Mouse (Mus musculus) right cerebral cortex, postnatal 25 days (tissue): ENCODE measurements at regions not wholly inside any gene's neighbourhood (a gene's known extent, or its start where the extent isn't known, plus 50 kb on each side); places are given as distances from the start of the nearest gene placed in this dataset.

ENCODE experiments used
- DNase-seq: peaks from one replicate; pipeline ENCODE4 v3.0.0; 2022

DNA sequence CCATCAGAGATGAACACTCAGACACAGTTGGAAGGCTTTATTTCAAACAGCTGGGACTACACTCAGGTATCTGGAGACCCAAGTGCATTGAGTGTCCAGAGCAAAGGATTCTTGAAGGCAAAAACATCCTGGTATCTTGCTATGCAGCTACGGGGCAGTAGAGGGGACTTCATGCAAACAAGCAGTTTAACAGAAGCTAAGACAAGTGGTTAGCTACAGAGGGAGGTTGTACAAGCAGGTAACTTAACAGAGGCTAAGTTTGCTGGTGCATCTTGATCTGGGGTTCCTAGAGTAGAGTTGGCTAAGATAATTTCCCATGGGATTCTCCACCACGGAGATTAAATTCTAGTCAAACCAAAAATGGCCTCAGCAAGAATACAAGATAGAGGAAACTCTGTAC, 145.5 kb upstream of the Zfp618 start:
- DNase-seq, result no peak

DNA sequence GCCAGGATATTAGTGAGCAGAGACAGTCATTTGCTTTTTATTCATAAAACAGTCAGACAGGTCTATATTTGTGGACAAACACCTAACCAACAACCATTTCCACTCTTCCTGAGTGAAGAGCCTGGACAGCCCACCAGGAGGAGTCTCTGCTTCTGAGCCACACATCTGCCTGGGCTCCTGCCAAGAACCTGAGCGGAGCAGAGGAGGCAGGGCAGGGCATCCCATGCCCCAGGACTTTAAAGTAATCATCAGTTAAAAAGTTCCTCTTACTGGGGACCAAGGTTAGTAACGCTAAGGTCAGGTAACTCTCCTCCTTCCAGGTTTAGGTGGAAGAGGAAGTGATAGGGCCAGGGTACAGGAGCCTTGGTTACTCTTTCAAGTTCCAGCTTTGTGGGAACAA, 144.1 kb upstream of the Zfp618 start:
- DNase-seq, result no peak

DNA sequence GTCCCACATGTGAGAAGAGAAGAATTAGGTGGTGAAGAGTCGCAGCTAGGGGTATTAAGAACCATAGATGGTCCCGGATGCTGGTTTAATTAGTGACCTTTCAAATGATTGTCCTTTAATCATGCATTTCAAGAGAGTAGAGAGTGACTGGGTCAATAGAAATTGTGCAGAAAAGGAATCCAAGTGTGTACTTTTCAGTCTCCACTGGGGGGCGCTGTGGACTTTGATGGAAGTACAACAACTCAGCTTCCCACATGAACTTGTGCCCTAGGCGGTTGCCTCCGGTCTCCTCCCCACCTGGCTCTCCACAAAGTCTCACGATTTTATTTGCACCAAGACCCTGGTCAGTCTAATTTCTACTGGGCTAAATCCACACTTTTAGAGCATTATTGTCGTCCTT, 142.8 kb upstream of the Zfp618 start:
- DNase-seq, result peak; percentile 15

DNA sequence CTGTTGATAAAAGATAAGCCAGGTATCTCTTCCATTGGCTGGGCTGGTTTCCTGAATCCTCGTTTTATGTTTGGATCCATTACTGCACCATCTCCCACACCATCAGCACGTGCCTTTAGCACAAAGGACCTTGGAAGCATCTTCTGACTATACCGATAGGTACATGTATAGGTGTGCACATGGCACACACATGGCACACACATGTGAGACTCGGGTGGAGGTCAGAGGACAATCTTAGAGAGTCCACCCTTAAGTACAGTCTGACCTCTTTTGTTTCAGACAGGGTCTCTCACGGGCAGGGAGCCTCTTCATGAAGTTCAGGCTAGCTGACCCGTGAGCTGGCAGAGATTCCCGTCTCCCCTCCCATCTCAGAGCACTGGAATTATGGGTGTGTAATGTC, 142.3 kb upstream of the Zfp618 start:
- no peak for DNase-seq

DNA sequence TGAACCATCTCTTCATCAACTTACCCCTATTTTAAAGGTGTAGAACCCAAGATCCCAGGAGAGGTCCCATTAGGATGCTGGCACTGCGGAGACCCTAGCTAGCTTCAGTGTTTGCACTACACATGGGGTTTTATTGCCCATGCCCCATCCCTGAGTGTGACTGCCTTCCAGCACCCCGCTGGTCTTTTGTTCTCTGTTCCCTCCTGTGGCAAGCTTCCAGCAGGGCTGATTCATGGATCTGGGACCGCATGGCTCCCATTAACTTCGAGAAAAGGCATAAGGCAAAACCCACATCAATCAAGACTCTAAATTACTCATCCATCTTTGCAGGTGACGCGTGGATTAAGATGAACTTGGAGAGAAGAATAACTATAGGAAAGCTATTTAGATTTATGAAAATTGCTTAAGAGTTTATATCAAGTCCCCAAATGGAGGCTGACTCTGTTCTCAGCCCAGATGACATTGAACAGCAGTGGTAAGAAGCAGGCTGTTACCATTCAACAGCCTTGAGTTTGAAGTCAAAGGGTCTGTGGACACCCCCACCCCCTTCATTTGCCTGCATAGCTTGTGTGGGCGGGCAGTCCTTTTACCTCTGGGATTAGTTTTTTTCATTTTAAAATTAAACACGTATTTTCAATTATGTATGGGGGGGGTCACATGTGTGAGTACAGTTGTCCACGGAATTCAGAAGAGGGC, 141.7 kb upstream of the Zfp618 start:
- DNase-seq, result no peak

DNA sequence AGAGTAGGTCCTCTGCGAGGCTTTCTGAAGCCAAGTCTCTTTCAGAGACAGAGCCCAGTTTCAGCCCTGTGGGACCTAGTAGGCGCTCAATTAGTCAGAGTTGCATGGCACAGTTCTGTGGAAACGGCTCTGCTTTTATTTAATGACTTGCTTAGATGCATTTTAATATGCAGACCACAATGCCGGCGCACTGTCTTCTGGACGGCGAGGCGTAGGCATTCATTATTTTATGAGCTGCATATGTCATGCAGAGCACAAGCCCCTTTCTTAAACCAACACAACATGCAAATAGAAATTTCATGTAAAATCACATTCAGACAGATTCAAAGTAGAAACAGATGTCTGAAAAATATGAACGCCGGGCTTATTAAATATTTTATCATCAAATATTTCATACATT, 140.8 kb upstream of the Zfp618 start:
- no peak for DNase-seq

DNA sequence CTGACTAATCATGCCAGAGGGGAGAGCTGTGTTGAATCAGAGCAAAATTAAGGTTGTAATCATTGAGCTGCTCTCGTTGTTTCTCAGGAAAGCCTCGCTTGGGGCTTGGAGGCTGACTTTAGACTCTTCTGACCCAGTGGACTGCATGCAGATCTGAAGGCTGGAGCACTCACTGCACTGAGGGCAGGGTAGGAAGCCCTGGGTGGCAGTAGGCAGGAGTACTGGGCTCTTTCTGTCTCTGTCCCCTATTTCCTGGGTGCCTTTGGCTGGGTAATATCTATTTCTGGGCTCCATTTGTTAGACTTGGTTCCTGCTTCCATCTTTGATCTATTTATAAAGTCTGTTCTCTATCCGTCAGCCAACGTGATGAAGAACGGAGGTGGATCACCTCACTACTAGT, 140.1 kb upstream of the Zfp618 start:
- DNase-seq, result no peak

DNA sequence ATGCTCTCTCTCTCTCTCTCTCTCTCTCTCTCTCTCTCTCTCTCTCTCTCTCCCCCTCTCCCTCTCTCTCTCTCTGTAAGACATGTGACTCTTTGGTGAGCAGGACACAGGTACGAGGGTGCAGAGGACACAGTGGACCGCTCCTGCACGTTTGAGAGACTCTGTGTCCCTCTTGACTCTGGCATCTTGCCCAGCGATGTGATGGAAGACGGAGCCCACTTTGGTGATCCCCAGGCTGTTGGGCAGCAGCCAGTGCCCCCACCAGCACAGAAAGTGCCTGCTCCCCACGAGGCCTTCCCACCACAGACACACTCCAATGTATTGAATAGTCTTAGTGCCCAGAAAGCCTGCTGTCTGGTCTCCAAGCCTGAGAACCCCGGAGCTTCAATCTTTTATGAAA, 136.4 kb upstream of the Zfp618 start:
- DNase-seq, result no peak

DNA sequence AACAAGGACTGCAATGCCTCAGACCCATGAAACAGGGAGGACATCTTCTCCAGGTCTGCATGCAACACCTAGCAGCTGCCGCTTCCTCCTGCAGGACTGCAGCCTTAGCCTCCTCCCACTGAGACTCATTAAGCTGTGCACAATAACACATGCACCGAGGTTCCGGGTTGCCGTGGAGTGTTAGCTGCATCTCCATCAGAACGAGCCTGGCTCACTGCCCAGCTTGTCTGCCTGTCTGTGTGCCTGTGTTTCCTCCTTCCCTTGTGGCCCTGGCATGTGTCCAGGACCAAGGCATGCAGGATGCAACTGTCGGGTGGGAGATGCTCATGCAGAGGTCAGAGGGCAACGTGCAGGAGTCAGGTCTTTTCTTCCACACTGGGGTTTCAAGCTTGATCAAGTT, 131.4 kb upstream of the Zfp618 start:
- no peak for DNase-seq

DNA sequence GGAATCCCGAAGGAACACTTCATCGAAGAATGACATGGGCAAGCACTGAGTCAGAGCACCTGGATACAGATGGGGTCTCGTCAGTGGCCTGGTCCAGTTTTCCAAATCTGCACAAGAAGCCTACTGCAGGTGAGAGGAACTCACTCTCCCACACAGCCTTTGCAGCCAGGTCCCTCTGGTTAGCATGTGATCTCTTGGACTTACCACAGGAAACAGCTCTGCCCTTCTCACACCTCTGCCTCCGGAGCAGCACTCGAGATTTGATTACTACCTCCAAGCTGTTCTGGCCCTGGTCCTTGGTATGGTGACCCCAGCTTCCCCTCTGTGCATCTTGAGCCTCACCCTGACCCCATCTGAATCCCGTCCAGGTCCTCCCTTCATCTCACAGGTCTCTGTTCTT, 128.5 kb upstream of the Zfp618 start:
- no peak for DNase-seq

DNA sequence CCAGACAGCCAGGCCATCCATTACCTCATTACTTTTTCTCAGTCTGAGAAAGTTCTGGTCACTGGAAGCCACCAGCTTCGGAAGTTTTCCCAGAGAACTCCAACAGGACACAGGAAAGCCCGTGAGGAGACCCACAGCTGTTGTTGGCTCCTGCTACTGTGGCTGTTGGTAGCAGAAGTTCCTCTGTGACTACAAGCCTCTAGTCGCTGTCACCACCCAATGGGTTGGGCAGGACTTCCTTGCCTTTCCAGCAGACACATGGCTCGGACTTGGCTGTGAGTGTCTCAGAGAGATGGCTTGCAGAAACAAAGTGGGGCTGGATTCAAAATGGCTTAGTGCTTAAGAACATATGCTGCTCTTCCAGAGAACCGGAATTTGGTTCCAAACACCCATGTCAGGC, 114.8 kb upstream of the Zfp618 start:
- DNase-seq, result no peak

DNA sequence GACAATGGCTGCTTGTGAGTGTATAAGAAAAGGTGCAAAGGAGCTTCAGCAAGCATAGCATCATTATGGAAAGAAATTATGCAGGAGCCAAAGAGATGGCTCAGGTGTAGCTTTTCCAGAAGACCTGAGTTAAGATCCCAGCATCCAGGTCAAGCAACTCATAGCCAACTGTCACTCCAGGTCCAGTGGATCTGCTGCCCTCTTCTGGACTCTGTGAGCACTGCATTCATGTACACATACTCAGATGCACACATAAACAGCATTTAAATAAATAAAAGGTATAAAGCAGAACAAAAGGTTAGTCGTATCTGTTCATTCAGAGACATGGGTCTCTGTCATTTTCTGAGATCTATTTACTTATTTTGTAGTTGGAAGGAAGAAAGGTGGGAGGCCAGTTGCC, 112.0 kb upstream of the Zfp618 start:
- DNase-seq, result no peak

DNA sequence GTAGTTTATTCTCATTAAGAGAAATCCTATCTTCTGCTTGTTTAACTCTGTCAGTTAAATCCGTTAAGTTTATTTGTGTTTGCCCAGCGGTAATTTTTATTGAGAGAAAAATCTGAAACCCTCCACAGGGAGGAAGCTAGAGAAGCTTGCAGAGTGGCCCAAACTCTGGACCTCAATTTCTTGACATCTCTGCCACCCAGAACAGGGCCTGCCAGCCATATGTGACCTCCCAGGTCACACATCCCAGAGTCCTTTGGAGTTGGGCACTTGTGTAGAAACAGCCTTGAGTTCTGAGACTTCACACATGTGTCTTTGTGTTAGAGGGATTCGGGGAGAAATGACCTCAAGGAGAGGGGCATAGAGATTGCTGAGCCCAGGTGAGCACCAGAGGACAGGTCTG, 109.0 kb upstream of the Zfp618 start:
- DNase-seq, result no peak

DNA sequence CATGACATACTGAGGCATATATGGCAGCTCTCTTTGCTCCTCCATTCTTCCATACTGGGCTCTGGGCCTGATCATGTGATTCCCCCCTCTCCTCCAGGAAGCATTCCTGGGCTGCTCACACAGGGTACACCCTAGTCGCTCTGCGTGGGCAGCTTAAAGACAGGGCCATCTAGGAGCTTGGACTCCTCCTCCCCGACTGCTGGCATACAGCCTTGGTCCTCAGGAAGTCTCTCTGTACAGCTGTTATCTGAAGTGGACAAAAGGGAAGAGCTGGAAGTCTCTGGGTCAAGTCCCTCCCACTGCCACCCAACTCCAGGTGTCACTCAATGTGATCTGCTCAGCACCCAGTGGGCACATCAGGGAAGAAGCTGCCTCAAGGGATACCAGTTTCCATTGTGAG, 102.6 kb upstream of the Zfp618 start:
- DNase-seq, result no peak

DNA sequence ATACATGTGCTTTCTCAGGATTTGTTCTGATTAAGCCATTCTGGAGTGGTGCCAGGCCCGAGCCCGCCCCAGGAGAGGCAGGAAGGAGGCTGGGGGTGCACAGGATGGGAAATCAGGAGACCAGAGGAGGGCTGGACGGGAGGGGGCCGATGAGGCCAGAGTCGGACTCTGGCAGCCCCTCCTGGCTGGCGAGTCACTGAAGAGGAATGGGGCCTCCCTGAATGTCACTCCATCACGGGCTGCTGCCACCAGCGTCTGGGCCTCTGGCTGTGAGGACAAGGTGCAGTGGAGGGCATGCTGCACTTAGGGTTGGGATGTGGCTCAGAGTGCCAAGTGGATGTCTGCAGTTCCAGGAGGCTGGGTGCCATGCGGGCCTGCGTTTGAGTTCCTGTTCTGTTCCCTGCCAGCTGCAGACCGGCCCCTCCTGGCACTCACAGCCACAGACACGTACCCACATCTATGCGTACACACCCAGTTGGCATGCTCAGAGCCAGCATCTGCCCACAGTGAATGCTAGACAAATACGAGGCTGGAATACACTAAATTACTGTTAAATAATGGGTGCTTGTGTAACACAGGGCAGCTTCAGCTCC, 94.9 kb upstream of the Zfp618 start:
- peak; percentile 10 for DNase-seq

DNA sequence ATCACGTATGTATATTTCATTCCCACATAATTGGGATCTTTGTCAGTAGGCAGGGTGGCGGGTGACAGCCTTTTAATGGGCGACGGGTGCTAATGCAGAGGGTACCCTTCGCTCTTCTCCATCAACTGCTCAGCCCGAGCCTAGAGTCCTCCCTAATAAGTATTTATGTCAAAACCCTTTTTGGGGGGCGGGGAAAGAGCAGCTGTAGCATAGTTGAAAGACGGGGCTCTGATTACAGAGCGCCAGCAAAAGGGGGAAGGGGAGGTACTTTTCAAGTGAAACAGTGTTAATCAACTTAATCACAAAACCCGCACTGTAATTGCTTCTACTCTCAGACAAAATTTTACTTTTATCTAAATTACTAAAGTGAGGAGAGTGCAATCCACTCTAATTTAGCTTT, 92.8 kb upstream of the Zfp618 start:
- DNase-seq, result no peak

DNA sequence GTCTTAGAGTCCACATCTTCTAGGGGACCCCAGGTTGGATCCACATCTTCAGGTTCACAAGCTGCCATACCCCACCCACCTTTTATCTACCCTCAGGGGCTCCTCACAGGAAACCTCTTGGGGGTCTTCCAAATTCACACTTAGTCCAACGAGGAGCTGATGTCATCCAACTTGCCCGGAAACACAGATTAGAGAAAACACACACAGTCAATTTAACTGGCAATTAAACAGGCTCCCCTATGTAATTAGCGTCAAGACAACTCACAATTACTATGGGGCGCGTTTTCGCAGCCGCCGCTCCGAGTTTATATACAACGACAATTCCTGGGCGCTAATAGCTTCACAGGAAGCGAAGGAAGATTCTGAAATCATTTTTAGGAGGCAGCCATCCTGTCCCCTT, 91.4 kb upstream of the Zfp618 start:
- no peak for DNase-seq

DNA sequence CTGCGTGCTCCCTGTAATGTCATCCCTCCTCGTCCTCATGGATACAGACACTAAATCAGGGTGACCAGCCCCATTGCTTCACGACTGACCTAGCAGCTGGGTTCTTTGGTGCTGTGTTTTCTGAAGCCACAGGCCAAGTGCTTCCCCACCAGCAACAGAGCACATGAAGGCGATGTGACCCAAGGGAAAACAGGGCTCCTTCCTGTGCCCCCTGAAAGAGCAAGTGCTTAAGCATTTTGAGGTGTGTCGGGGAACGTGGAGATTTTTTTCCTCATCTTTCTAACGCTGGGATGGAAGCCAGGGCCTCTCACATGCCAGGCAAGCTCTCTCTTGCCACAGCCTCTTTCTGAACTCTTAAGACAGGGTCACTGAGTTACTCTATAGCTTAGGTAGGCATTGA, 87.3 kb upstream of the Zfp618 start:
- DNase-seq, result no peak

DNA sequence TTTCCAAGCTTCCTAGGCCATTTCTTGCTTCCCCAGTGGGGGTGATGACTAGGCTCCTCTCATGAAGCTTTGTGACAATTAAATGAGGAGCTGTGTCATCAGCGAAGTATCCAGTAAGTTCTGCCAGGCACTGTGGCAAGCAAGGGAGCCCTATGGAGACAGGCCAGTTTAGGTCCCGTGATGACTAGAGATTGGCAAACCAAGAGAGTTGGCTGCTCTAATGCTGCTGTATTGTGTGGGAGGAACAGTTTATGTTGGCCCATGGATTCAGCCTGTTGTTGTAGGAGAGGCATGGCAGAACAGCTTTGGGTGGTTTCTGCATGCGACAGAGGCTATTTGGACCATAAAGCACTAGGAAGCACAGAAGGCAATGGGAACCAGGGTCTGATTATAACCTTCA, 86.4 kb upstream of the Zfp618 start:
- no peak for DNase-seq

DNA sequence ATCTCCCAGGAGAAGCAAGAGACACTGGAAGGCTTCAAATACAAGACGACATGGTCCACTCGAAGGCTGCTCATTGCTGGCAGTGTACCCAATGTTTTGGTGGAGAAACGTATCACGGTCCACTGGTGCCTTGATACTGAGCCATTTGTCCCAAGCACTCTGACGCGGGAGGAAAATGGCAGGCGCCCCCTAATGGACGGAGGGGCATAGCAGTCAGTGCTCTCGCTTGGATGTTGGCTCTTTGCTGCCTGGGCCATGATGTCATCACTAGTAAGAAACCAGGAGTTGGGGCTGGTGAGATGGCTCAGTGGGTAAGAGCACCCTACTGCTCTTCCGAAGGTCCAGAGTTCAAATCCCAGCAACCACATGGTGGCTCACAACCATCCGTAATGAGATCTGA, 83.5 kb upstream of the Zfp618 start:
- DNase-seq, result no peak

DNA sequence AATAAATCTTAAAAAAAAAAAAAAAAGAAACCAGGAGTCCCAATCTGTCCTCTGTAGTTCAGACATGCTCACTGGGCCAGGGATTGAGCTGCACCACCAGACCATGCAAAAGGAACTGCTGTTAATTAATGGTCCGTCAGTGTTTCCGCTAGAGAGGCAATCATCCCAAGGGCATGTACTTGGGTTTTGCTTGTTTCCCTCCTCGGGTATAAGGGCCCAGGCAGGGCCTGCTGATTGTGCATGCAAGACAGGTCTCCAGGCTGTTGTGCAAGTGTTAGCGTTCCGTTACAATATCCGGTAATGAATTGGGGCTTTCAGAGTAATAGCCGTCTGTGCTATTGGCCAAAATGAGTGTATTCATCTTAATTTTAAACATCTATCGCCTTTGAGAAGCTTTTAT, 83.1 kb upstream of the Zfp618 start:
- no peak for DNase-seq

DNA sequence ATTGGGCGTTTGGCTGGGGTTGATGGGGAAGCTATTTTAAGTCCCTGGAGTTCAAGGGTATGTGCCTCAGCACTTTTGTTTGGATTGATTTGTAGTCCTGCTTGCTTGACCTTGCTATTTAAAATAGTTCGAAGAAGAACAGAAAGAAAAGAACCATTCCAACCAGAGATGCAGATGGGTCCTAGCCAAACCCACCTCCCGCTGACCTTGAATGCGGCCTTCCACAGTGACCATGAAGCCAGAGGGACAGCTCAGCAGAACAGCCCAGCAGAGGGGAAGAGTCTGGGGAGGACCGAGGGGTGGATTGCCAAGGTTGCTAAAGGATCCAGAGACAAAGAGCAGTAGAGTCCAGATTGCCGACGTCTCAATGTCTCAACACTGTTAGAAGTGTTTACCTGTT, 76.6 kb upstream of the Zfp618 start:
- no peak for DNase-seq

DNA sequence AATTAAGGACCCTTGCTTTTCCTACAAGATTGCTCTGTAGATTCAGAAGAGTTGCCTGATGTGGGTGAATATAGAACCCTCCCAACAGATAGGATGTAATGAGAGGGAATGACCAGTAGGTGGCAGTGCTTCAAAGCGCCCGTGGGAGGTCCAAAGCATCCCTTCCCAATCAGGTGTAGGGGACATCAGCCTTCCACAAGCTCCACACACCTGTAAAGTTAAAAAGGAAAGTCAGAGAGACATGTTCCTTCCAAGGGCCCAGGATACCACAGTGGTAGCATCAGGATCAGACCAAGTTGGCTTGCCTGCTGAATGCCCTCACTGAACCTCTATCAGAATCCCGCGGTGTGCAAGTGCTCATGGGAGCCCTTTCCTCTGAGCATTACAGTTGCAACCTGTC, 75.7 kb upstream of the Zfp618 start:
- no peak for DNase-seq

DNA sequence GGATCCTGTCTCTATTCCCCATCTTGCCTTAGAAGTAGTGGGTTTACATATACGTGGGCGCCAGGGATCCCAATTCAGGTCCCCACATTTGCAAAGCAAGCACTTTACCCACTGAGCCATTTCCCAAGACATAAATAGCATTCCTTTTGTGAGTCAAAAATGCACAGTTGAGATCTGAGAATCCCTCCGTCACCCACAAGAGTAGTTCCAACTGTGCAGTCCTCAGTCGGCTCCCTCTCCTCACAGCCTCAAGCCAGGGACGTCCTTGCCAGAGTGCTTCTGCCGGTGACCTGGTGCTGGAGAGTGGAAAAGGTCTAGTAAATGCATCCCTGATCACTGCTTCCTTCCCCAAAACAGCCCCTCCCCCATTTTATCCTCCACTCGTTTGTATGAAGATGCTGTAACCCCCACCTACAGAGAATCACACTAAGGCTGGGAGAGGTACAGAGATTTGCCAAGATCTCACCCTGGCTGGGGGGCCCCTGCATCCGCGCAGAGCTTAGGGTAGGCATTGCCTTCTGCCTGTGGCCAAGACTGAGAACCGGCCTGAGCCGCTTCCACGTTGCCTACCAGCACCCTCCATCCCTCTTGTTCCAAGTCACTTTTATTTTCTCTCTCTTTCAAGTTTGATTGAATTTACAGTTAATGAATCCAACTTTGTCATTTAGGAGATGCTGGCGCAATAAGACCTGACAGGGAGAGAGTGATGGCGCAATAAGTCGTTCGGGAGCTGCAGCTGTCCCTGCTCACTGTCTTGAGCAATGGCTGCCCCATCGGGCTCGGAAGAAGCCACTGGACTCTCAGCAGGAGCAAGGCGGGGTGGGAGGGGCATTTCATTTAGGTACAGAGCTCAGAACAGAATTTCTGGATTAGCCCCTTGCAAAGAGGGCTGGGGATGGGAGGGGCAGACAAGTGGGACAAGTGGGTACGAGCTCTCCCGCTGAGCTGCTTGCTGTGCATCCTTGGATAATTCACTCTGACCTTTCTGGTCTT, 74.5 kb upstream of the Zfp618 start:
- no peak for DNase-seq
